Mouse (Mus musculus): ENCODE results near the gene Hnrnpul2. TPM values are rescaled to one million over a fixed set of nuclear protein-coding genes. Genes with fewer than 3 reads are reported as not detected.

Hnrnpul2 gene
- 104 TPM for total RNA-seq (2023)

DNA sequence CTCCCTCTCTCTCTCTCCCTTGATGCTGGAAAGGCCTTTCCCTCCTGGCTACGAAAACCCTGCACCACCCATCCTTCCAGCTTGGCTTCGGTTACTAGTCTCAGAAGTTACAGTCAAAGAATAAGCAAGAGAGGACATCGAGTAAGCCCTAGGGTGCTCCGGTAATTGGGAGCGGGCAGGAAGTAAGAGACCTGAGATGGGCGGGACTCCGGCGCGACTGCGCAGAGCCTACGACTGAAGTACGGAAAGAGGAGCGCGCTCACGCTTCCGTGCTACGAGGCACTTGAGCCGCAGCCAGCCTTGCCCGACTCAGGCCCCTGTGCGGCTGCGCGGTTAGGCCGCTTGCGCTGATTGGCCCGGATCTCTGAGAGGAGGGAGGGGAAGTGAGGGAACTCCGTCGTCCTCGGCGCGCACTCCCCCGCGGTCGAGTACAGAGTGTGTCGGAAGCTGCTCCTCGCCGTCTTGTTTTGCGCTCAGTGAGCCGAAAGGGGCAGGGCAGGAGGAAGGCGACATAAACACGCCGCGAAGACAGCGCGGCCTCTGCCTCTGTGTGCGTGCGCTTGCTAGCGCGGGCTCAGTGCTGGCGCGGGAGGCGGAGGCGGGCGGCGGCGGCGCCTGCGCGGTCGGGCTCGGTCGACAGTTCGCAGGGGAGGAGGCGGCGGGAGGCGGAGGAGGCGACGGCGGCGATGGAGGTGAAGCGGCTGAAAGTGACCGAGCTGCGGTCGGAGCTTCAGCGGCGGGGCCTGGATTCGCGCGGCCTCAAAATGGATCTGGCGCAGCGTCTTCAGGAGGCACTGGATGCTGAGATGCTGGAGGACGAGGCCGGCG is at the start of gene Hnrnpul2:
Gene Hnrnpul2 (plus strand): TSS at position 415 of the 828 bp plus-strand sequence.

DNA sequence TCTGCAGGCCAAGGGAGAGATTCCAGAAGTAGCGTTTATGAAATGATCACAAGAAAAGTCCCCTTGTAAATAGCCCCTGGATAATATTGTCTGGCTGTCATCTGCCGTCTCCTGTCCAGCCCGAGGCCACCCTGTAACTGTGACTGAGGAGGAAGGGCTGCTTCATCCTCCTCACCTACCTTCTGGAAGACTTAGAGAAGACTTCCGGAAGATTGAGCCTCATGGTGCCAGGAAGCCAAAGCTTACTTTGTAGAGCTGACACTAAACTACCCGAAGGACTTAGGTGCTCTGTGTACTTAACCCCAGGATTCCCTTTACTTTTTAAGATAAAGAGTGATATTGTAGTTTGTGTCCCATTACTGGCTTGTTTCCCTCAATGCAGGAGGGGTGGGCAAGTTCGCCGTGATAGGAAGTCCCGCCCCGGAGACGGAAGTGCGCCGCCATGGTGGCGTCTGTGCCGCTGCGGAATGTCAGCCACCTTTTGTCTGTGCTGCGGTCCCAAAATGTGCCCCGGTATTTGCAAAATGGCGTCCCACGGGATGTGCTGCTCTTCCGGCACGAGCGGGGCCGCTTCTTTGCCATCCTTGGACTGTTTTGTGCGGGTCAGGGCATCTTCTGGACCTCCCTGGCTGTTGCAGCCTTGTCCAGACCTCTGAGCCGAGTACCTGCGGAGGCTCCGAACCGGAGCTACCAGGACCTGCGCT is 49.1 kb upstream of the Hnrnpul2 start, which contains the start of gene Tmem223:
Gene Tmem223 (plus strand): TSS at position 430 of the 704 bp plus-strand sequence.

DNA sequence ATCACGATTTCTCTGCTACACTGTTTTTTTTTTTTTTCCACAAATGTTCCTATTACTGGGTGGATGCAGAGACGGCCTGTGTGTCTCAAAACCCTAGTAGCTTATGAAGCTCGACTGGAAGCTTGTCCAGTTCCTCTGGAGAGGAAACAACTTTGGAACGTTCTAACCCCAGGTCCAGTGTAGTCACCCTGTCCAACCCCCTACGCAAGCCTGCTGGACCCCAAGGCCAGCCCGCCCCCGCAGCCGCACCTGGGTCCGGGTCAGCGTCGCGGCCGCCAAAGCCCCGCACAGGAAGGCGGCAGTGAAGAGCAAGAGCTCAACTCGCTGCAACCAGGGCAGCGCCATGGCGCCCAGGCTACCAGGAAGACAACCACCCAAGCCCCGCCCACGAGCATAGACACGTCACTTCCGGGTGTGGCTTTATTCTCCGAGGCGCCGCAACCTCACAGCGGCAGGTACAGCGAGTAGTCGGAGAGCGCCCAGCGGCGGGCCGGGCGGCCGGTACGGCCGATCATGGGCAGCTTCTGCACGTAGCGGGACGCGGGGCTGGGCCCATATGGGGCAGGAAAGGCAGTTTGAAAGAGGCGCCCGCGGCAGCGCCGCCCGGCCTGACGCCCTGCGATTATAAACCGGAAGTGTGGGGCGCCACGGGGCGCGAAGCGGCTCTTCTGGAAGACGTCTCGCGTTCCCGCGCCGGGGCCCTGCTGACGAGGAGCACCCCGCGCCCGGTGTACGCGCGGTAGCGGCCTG is 45.5 kb upstream of the Hnrnpul2 start, which contains the start of gene Tmem179b:
Gene Tmem179b (minus strand): TSS at position 382 of the 750 bp plus-strand sequence.

DNA sequence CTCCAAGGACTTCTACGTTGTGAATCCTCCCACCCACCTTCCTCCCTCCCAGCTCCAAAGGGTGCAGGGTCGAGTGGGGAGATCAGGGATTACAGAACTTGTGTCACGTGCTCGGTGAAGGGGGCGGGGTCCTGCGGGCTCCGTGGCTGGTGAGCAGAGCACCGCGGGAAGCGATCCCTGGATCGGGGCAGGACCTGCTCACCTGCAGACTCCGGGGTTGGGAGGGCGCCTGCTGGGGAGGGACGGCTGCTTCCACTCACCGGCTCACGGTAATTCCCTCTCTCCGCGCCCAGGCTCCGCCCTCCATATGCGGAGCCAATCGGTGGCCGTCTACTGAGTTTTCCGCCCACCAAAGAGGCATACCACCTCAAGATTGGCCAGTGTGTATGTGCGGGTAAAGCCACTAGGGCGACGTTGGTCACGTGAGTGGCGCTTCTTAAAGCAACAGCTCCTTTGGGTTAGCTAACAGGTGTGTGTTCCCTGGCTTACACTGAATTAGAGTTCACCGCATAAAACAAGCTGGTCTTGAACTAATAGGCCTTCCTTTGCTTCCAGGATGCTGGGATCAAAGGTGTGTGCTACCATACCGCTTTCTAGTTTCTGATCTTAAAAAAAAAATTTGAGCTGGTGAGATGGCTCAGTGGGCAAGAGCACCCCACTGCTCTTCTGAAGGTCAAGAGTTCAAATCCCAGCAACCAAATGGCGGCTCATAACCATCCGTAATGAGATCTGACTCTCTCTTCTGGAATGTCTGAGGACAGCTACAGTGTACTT is 33.6 kb upstream of the Hnrnpul2 start, which contains the start of gene Taf6l:
Gene Taf6l (minus strand): TSS at position 410 of the 774 bp plus-strand sequence.

DNA sequence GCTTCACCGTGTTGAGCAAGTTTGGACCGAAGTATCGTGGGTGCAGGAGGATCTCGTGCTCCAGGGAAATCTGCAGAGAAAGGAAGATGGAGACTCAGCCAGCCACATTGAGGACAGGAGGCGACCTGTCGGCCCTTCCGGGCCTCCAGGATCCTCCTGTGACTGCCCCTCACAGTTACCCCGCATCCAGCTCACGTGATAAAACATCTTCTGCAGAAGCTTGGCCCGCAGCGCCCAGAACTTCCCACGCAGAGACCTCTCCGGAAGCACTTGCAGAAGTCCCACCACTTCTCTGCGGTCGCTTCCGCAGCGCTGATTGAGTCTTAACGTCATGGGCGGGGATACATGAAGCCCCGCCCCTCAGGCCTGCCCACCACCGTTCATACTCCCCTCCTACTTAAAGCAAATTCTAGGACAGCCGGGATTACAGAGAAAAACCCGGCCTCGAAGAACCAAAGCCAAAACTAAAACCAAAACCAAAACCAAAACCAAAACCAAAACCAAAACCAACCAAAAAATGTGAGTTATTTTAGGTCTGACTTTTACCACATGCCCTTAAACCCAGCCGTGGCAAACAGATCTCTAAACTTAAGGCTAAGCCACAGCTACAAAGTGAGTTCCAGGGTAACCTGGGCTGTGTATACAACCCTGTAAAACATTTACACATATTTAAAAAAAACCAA is 21.4 kb upstream of the Hnrnpul2 start, which contains the start of gene Polr2g:
Gene Polr2g (minus strand): TSS at position 314 of the 683 bp plus-strand sequence.

DNA sequence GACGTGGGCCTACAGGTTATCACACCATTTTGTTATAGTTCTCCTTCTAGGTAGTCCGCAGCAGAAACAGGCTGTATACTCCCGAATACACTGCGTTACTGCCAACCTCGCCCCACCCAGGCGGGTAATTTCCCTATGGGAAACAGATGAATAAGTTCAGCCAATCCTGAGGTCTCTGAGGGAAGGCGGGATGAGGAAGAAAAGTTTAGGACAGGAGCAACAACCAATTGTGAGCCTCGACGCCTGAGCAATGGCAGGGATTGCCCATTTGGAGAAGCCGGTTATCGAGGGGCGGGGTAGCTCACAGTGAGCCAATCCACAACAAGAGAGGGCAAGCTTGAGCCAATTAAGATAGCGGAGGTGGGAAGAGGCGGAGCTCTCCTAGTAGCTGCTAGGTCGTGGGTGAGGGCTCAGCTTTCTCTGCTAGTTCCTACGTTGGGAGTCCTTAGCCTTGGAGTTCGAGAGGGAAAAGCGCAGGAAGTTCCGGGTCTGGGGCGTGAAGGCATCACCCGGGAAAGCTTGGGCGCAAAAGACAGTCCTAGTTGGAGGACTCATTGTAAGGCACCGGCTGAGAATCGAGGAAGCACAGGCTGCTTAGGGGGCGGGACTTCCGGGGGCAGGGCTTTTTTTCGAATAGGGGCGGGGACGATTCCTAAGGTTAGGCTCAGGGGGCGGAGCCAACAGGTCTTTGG is 17.5 kb upstream of the Hnrnpul2 start, which contains the start of gene Zbtb3:
Gene Zbtb3 (plus strand): TSS at position 426 of the 692 bp plus-strand sequence.

DNA sequence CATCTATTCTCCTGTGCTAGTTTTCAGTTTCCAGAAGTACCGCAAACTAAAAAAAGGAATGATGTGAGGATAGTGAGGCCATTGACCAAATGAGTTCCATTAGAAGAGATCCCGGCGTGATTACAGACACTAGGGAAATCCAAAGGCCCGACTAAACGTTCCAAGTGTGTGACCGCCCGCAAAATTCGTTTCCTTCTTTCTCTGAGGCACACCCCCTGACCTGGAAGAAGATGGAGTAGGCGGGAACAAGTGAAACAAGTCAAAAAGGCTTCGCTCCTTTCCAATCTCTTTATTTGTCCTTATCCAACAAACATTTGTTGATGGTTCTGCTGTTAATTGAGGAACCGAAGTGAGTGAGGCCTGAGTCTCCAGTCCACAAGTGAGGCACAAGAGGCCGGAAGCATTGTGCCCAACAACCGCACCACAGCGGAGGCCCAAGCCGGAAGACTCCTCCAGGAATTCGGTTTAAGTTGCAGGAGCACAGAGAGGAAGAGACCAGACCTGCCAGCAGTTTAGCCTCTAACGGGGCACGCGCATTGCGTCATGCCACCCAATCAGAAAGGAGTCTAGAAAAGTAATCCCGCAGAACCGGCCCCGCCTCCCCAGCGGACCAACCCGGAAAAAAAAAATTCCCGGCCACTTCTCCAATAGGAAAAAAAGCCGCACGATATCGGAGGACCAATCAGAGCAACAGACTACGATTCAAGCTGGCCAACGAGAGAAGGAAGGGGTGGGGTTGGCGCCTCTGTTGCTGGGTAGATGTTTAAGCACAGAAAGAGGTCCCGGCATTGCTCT is 812 bp upstream of the Hnrnpul2 start, which contains the start of gene Ttc9c:
Gene Ttc9c (minus strand): TSS at position 533 of the 795 bp plus-strand sequence.

DNA sequence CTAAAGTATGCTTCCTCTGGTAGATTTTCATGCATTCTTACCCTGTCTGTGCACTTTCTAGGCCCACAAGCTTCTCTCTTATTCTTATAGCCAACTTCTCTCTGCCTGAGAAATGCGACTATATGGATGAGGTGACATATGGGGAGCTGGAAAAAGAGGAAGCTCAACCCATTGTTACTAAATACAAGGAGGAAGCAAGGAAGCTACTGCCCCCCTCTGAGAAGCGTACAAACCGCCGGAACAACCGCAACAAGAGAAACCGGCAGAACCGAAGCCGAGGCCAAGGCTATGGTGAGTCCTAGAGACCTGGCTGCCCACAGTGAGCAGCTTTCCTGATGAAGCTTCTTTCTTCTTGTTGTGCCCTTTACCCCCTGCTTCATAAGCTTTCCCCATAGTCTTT is 9.8 kb downstream of the Hnrnpul2 start, which contains the start of gene AC129217.1:
Gene AC129217.1 (plus strand): TSS at position 114 of the 400 bp plus-strand sequence.

DNA sequence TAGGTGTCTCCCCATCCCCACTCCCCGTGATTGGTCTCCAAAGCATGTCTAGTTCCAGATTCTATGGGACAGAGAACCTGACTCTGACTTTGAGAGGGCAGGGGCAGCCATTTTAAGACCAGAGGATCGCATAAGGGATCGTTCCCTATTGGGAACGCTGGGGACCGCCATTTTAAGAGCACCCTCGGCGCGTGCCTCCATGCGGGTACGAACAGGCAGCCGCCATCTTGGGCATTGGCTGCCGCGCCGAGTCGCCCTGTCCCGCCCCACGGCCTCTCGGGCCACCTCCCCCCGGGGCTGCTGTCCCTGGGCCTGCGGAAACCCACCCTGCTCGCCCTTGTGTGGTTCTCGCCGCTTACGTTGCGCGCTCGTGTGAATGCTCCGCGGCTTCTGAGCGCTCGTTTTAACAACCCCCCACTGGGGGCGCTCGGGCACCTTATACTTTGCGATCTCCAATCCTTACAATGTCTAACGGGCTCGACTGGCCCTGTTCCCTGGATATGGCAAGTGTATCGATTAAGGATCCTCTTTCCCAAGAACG is 17.5 kb downstream of the Hnrnpul2 start, which contains the start of gene Bscl2:
Gene Bscl2 (plus strand): TSS at position 217 of the 541 bp plus-strand sequence.

DNA sequence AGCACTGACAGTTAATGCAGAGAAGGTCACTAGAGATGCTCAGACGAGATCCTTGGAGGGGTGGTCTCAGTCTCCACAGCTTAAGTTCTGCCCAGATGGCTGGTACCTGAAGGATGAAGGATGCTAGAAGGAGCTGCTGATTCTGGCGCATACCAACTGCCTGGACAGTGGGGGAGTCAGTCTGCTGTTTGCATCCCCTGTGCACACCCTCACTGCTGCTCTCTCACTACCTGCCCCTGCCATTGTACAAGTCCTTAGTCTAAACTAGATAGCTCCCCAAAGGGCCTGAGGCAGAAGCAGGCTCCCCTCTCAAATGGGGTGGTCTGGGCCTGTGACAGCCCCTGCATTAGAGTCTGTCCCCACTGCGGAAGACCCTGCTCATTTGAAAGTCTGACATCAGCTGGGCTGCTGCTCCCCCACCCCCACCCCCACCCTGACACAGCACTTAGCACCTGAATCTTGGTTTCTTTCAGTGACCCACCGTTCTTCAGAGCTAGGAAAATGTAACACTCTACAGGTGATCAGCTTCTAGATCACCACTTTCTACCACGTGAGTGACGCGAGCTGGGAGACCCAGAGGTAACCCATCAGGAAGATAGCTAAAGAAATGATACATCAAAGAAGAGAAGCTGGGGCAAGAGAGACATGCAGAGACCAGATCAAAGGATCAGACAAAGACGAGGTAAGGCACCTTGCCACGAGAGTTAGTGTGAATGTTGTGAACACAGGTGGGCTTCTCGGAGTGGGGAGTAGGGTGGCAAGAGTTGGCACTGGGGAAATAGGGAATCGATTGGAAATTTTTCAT is 19.5 kb downstream of the Hnrnpul2 start, which contains the start of gene Gng3:
Gene Gng3 (minus strand): TSS at position 92 of the 805 bp plus-strand sequence.

DNA sequence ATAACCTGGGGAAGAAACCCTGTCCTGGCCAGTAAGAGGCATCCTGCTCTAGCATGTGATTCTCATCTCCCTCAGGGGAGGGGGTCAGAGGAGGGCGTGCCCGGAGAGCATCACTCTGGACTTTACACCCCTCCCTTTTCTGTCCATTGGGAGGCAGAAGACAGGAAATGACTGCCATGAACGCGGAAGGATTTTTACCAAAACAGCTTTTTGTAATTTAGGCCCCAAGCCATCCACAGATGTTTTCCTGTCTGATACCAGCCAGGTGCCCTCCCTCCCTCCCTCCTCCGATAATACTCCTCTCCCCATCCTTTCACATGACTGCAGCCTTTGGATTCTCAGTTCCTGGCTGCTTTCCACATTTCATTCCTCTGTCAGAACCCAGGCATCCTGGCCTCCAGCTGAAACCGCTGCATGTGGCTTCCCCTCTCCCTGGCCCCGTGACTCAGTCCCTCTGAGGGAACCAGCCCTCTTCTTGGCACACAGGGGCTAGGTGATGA is 30.6 kb downstream of the Hnrnpul2 start, which contains the start of gene Lrrn4cl:
Gene Lrrn4cl (plus strand): TSS at position 367 of the 500 bp plus-strand sequence.

DNA sequence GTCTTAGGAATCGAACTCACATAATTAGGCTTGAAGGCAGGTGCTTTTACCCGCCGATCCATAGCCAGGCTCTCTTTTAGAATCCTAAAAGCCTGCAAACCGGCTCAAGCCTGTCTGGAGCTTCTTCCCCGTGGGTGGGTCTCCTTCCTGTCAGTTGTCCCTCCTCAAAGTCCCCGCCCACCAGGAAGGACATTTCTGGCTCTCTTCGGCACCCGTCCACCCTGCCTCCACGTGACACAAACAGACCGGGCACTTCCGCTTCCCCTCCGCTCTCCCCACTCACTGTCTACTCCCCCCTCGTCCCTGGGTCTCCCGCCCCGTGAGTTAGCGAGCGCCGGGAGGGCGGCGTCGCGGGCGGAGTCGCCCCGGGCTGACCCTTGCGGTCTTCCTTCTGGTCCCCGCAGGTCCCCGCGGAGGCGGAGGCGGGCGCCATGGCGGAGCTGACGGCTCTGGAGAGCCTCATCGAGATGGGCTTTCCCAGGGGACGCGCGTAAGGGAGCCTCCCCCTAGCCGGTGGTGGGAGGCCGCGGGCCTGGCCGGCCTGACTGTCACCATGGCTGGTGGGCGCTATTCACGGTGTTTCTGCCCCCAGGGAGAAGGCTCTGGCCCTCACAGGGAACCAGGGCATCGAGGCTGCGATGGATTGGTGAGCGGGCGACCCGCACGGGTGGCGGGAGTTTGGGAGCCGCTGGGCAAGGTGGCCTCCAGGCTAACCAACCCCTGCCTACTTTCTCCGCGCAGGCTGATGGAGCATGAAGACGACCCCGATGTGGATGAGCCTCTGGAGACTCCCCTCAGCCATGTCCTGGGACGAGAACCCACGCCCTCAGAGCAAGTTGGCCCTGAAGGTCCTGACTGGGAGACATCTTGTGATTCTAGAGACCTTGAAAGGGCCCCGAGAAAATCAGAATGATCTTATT is 51.7 kb downstream of the Hnrnpul2 start, which contains the start of gene Ubxn1:
Gene Ubxn1 (plus strand): TSS at position 230 of the 920 bp plus-strand sequence.

DNA sequence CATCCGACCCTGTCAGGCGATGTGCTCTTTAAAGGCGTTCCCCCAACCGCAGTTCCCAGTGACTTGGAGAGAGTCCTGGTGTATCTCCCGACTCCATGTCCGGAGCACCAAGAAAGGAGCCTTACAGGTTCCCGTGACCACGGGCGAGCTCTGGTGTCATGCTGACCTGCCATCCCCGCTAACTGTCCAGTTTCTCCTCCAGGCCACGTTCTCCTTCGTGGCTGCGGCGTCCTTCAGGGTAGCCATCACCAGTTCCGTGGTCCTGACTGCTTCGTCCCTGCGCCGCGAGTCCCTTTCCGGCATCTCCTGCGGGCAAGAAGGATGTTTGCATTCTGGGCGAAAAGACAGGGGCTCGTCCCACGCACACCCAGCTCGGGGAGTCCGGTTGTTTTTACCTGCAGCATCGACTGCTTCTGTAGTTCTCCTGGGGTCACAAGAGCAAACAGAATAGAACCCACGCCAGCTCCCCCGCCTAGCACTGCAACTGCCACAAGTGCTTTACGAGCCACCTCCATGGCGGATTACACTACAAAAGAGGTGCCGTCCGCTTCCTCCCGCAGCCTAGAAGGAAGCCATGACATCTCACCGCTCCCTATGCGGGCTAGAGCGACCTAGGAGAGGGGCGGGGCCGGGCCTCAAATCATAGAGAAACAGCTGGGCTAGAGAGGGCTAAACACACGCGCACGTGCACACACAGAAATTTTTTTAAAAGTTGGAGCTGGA is 60.7 kb downstream of the Hnrnpul2 start, which contains the start of gene Uqcc3:
Gene Uqcc3 (minus strand): TSS at position 613 of the 723 bp plus-strand sequence.

DNA sequence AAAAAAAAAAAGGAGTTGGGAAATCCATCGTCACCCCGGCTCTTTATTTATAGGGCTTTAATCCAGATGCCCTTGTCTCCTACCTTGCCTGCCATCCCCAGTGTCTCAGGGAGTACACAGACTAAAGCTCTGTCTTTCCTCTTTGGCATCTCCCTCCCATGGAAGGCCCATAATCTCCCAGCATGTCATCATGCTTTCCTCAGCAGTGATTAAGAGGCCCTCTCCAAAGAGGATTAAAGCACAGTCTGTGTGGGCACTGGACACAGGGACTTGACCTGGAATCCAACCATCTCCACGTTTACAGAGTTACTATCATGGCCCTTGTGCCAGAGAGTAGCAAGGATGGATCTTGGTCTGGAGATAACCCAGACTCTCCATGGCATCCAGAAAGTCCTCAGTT is 63.8 kb downstream of the Hnrnpul2 start, which contains the start of the genes Lbhd1 and Gm49403:
Gene Lbhd1 (plus strand): TSS at position 117 of the 400 bp plus-strand sequence.
Gene Gm49403 (plus strand): TSS at position 315 of the 400 bp plus-strand sequence.

